Mouse (Mus musculus): ENCODE results near the gene Large1. TPM values are rescaled to one million over a fixed set of nuclear protein-coding genes. Genes with fewer than 3 reads are reported as not detected.

The Large1 gene
- polyA plus RNA-seq, 1 experiment from 2014 or later = 9.6 TPM

DNA sequence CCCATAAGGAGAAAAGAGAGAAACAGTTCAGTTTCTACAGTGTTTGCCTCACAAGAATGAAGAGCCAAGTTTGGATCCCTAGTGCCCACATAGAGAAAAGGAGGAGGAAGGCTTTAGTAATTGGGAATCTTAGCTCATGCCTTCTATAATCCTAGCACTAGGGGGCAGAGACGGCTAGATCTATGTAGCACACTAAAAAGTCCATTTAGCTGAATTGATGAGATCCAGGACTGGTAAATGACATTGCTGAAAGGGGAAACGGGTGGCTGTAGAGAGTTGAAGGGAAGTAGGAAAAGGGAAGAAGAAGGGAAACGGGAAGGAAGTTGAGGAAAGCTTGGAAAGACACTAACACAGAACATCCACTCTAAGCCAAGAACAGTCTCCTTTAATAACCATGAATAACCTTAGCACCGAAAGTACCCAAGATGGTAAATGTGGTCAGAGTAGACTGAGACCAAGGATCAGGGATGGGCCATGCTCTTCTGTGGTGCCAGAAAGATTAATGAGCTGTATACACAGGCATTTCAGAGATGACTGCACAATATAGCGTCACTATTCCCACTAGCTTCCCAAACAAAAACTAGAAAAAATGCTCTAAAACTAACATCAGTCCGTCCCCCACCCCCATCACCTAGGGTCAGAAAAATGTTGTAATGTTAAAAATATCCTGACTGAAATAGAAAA is 119.8 kb downstream of the Large1 start:
- Histone ChIP-seq H3K27ac (no peak overlapping the region), H3K4me2 (no peak overlapping the region), H3K9me3 (no peaks in the 10 kb centered on the region), H3K36me3 (no peaks in the 10 kb centered on the region), H3K27me3 (no peaks in the 10 kb centered on the region), H3K4me1 (no peaks in the 10 kb centered on the region), H3K4me3 (no peak overlapping the region), H3K9ac (no peak overlapping the region)
- no peak for ATAC-seq (ENCODE audit: insufficient number of reproducible peaks, insufficient read depth, low FRiP score, low TSS enrichment, low read depth)
- WGBS = 63% methylated on average over 6 of the region's 6 CpGs

GRCm38 (mm10) chr8:73226841-73227240 is 126.5 kb downstream of the Large1 start:
- no peak for ATAC-seq (ENCODE audit: insufficient number of reproducible peaks, insufficient read depth, low FRiP score, low TSS enrichment, low read depth)
- H3K9ac ChIP-seq = no peak overlapping the region
- WGBS = 82% methylated on average over 3 of the region's 3 CpGs
- H3K4me3 ChIP-seq = no peak overlapping the region
- no peaks in the 10 kb centered on the region for H3K9me3 ChIP-seq
- H3K27me3 ChIP-seq = no peaks in the 10 kb centered on the region
- no peaks in the 10 kb centered on the region for H3K36me3 ChIP-seq
- no peak overlapping the region for H3K4me2 ChIP-seq
- H3K4me1 ChIP-seq = no peaks in the 10 kb centered on the region
- H3K27ac ChIP-seq = no peak overlapping the region

DNA sequence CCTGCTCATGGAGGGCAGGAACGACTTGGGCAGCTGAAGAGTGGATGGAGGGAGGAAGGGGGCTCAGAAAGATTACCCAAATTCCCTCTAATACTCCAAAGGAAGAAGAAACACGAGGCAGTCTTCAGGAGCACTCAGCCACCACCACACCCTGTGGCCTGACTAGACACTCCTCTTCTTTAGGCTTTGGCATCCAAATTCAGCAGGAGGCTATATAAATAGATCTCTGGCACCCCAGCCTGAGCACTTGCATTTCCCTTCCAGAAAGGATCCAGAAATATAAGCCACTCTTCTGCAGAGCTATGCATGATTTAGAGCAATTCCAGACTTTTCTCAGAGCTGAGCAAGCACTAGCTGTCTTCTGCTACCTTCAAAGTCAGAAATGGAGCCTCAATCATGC is 127.7 kb downstream of the Large1 start:
- Histone ChIP-seq H3K4me1 (no peaks in the 10 kb centered on the region), H3K27me3 (no peaks in the 10 kb centered on the region), H3K9me3 (no peaks in the 10 kb centered on the region), H3K27ac (no peak overlapping the region), H3K4me2 (no peak overlapping the region), H3K9ac (no peak overlapping the region), H3K4me3 (no peak overlapping the region), H3K36me3 (no peaks in the 10 kb centered on the region)
- no peak for ATAC-seq (ENCODE audit: insufficient number of reproducible peaks, insufficient read depth, low FRiP score, low TSS enrichment, low read depth)
- WGBS = 63% methylated on average over 2 of the region's 2 CpGs

DNA sequence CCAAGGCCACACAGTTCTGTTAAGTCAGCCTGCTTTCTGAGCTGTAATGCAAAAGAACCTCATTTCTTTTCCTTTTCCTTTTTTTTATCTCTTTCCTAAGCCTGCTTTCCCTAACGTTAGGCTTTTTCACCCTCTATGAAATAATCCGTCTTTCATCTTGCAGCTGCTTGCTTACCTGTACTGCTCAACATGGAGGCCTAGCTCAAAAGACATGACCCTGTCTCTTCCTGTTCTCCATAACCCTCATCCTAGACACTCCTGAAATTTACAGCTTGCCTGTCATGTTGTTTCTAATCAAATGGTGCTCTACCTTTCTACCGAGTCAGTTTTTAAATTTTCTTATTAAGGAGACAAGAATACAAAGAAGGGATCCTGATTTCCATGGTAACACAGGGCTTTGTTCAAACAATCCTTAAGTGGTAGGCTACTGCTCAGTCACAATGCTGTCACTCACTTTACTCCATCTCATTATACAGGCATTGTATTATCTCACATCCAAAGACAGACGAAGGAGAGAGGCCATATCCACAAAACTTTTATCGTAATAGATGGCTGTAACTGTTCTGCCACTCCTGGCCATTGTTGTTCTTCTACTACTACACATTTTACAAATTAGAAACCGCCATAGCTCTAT is 134.0 kb downstream of the Large1 start:
- H3K9ac ChIP-seq = no peak overlapping the region
- no peaks in the 10 kb centered on the region for H3K4me1 ChIP-seq
- H3K9me3 ChIP-seq = no peaks in the 10 kb centered on the region
- no peaks in the 10 kb centered on the region for H3K36me3 ChIP-seq
- WGBS = 87% methylated on average over 6 of the region's 6 CpGs
- no peak overlapping the region for H3K4me2 ChIP-seq
- H3K27ac ChIP-seq = no peak overlapping the region
- no peak overlapping the region for H3K4me3 ChIP-seq
- ATAC-seq (ENCODE audit: insufficient number of reproducible peaks, insufficient read depth, low FRiP score, low TSS enrichment, low read depth) = no peak
- no peaks in the 10 kb centered on the region for H3K27me3 ChIP-seq

GRCm38 (mm10) chr8:73206831-73207230 is 146.5 kb downstream of the Large1 start:
- Histone ChIP-seq H3K27me3 (no peaks in the 10 kb centered on the region), H3K9me3 (no peaks in the 10 kb centered on the region), H3K4me1 (no peaks in the 10 kb centered on the region), H3K4me3 (no peak overlapping the region), H3K36me3 (no peaks in the 10 kb centered on the region), H3K9ac (no peak overlapping the region), H3K4me2 (no peak overlapping the region), H3K27ac (no peak overlapping the region)
- no peak for ATAC-seq (ENCODE audit: insufficient number of reproducible peaks, insufficient read depth, low FRiP score, low TSS enrichment, low read depth)

DNA sequence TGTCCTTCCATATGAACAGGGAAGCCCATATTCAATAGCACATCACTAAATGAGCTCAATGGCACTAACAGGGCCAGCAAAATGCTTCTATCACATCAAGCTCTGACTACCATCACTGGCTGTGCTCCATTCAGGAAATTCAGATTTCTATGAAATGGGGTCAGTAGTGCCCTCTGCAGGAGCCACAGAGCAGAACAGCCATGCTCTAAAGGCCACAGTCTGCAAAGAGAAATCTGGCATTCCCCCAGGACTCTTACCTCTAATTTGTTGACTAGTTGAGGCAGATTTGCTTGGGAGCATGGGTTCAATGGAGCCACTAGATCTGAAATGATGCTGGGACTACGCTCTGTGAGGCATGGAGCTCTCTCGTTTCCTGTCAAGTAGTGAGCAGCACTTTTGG is 151.5 kb downstream of the Large1 start:
- Histone ChIP-seq H3K4me3 (no peak overlapping the region), H3K36me3 (no peaks in the 10 kb centered on the region), H3K27ac (no peak overlapping the region), H3K9ac (no peak overlapping the region), H3K4me2 (no peak overlapping the region), H3K9me3 (no peaks in the 10 kb centered on the region), H3K4me1 (no peaks in the 10 kb centered on the region), H3K27me3 (no peaks in the 10 kb centered on the region)
- ATAC-seq (ENCODE audit: insufficient number of reproducible peaks, insufficient read depth, low FRiP score, low TSS enrichment, low read depth) = no peak
- 83% methylated on average over 2 of the region's 2 CpGs for WGBS

GRCm38 (mm10) chr8:73197714-73198113 is 155.6 kb downstream of the Large1 start:
- no peaks in the 10 kb centered on the region for H3K36me3 ChIP-seq
- no peak overlapping the region for H3K9ac ChIP-seq
- no peaks in the 10 kb centered on the region for H3K27me3 ChIP-seq
- no peaks in the 10 kb centered on the region for H3K4me1 ChIP-seq
- H3K9me3 ChIP-seq = no peaks in the 10 kb centered on the region
- 100% methylated on average over 1 of the region's 1 CpGs for WGBS
- H3K27ac ChIP-seq = no peak overlapping the region
- no peak for ATAC-seq (ENCODE audit: insufficient number of reproducible peaks, insufficient read depth, low FRiP score, low TSS enrichment, low read depth)
- no peak overlapping the region for H3K4me3 ChIP-seq
- H3K4me2 ChIP-seq = no peak overlapping the region

GRCm38 (mm10) chr8:73188684-73189083 is 164.7 kb downstream of the Large1 start:
- ATAC-seq (ENCODE audit: insufficient number of reproducible peaks, insufficient read depth, low FRiP score, low TSS enrichment, low read depth) = no peak

DNA sequence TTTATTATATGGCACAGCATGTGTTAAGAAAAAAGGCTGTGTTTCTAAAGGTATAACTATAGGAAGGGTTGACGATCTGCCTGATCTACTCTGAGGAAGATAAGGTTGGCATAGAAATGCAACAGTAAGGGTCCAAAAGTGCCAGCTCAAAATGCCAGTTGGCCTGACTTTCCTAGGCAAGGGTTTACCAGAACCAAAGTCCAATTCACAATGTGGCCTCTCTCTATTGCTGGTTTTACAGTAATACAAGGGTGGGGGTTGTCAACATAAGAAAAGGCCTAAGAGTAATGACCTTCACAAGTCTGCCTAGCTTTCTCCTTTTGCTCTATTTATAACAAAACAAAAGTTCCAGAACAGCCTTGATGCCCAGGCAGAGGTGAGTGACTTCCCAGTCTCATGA is 166.0 kb downstream of the Large1 start:
- no peak for ATAC-seq (ENCODE audit: insufficient number of reproducible peaks, insufficient read depth, low FRiP score, low TSS enrichment, low read depth)
- WGBS = 90% methylated on average over 1 of the region's 1 CpGs

More at GRCm38 (mm10) chr8:73188684-73189083, 164.7 kb downstream of the Large1 start:
- Histone ChIP-seq H3K27ac (no peak overlapping the region), H3K27me3 (no peaks in the 10 kb centered on the region), H3K9me3 (no peaks in the 10 kb centered on the region), H3K4me1 (no peaks in the 10 kb centered on the region), H3K36me3 (no peaks in the 10 kb centered on the region), H3K9ac (no peak overlapping the region), H3K4me3 (no peak overlapping the region), H3K4me2 (no peak overlapping the region)
- 92% methylated on average over 1 of the region's 1 CpGs for WGBS

DNA sequence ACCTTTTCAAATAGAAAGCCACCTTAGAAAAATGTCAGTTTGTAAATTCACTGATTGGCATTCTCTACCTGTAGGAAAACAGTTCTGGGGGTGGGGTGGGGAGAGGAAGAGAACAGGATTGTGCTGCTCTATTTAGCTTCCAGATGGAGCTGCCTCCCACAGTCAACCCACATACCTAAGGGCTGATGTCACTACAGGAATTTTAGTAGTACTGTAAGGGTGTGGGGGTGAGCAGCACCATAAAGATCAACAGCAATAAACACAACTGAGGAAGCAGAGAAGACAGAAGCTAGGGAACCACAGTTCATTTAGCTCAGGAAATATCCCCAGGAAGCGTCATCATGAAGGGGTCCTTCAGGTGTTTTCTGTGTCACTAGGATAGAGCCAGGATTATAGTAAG is 174.9 kb downstream of the Large1 start:
- no peak for ATAC-seq (ENCODE audit: insufficient number of reproducible peaks, insufficient read depth, low FRiP score, low TSS enrichment, low read depth)
- WGBS = 73% methylated on average over 1 of the region's 1 CpGs
- H3K4me3 ChIP-seq = no peak overlapping the region

More for the DNA sequence above, 166.0 kb downstream of the Large1 start:
- Histone ChIP-seq H3K4me1 (no peaks in the 10 kb centered on the region), H3K4me2 (no peak overlapping the region), H3K27ac (no peak overlapping the region), H3K9ac (no peak overlapping the region), H3K27me3 (no peaks in the 10 kb centered on the region), H3K4me3 (no peak overlapping the region), H3K9me3 (no peaks in the 10 kb centered on the region), H3K36me3 (no peaks in the 10 kb centered on the region)

DNA sequence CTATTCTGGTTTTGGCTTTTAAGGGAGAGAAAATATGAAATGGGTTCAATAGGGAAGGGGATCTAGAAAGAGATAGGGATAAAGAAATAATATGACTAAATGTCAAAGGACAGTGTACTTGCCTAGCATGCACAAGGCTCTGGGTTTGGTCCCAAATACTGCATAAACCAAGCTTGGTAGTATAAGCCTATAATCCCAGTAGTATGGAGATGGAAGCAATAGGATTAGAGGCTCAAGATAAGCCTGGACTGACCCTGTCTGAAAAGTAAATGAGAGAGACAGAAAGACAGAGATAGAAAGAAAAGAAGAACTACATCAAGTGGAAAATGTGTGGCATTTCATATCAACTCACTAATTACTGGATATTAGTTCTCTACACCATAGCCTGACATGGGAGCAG is 180.7 kb downstream of the Large1 start:
- Histone ChIP-seq H3K36me3 (no peaks in the 10 kb centered on the region), H3K27ac (no peak overlapping the region), H3K4me3 (no peak overlapping the region), H3K4me2 (no peak overlapping the region), H3K9ac (no peak overlapping the region), H3K27me3 (no peaks in the 10 kb centered on the region), H3K4me1 (no peaks in the 10 kb centered on the region), H3K9me3 (no peaks in the 10 kb centered on the region)
- ATAC-seq (ENCODE audit: insufficient number of reproducible peaks, insufficient read depth, low FRiP score, low TSS enrichment, low read depth) = no peak

More for the DNA sequence above, 174.9 kb downstream of the Large1 start:
- Histone ChIP-seq H3K9me3 (no peaks in the 10 kb centered on the region), H3K9ac (no peak overlapping the region), H3K27me3 (no peaks in the 10 kb centered on the region), H3K4me1 (0 out of 2 replicates have a peak, but pooled peaks cover 3% of the 10 kb centered on the region), H3K27ac (no peak overlapping the region), H3K36me3 (no peaks in the 10 kb centered on the region), H3K4me2 (no peak overlapping the region)

DNA sequence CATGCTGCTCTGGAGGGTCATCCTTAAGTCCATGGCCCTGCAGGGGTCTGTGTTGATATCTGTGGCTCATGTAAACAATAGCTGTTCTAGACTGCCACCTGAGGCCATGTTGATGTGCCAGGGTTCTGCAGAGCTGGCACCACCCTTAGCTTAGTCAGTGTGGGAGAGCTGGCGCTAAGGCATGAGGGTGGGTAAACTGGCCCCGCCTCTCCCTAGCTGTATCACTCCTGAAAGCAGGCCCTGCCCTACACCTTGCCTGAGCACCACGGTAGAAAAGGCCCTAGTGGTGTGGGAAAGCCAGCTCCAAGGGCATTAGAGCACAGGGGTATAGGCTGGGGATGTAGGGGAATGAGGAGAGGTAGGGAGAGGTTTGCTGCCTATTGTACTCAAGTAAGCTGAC is 191.3 kb downstream of the Large1 start:
- no peak overlapping the region for H3K27ac ChIP-seq
- H3K4me1 ChIP-seq = no peaks in the 10 kb centered on the region
- H3K27me3 ChIP-seq = no peaks in the 10 kb centered on the region
- H3K9me3 ChIP-seq = no peaks in the 10 kb centered on the region
- H3K9ac ChIP-seq = no peak overlapping the region
- 76% methylated on average over 3 of the region's 3 CpGs for WGBS
- no peak overlapping the region for H3K4me3 ChIP-seq
- H3K36me3 ChIP-seq = no peaks in the 10 kb centered on the region
- no peak overlapping the region for H3K4me2 ChIP-seq
- ATAC-seq (ENCODE audit: insufficient number of reproducible peaks, insufficient read depth, low FRiP score, low TSS enrichment, low read depth) = no peak
